Comparison of ENCODE assay signal across 9 mouse cellular contexts in genomic region chr11:43548657-43549435, GRCm38 (mm10). TPM values are rescaled to one million over a fixed set of nuclear protein-coding genes. Genes with fewer than 3 reads are reported as not detected.
DNase-seq lines count a peak whose midpoint lies in the region; ATAC-seq lines count a peak whose summit lies in the region.
"Had no signal": no experiment of that assay in that cellular context is flagged by ENCODE, and none has a peak within 500 bp of the region (broad histone marks: within the 10 kb centered on the region; RNA-seq: fewer than 3 reads in every experiment).

No protein-coding gene starts in this region.

- H3K27ac ChIP-seq in neural tube, embryonic 11.5 days (ENCODE audit: low read depth, low read length), result 0 out of 2 replicates have a peak overlapping the region, but pooled peaks have one; percentile 8
- peak overlapping the region; percentile 97 for H3K27ac ChIP-seq in lung, embryonic 16.5 days (ENCODE audit: low read length)

- no peak overlapping the region for H3K4me3 ChIP-seq in neural tube, embryonic 11.5 days (ENCODE audit: low read depth, low read length)
- no peak overlapping the region for H3K4me3 ChIP-seq in lung, embryonic 16.5 days (ENCODE audit: low read length)

- H3K27me3 ChIP-seq in neural tube, embryonic 11.5 days (ENCODE audit: control insufficient read depth, insufficient read depth, low read length), result no peaks in the 10 kb centered on the region
- no peaks in the 10 kb centered on the region for H3K27me3 ChIP-seq in lung, embryonic 16.5 days (ENCODE audit: control insufficient read depth, insufficient read depth, low read depth, low read length)

- H3K4me2 ChIP-seq in neural tube, embryonic 11.5 days (ENCODE audit: low read depth), result no peak overlapping the region
- peak overlapping the region; percentile 30; the same call in 1 of the 2 replicates for H3K4me2 ChIP-seq in lung, embryonic 16.5 days (ENCODE audit: low read depth, low read length)

- H3K9me3 ChIP-seq in neural tube, embryonic 11.5 days (ENCODE audit: control insufficient read depth, low read length), result no peaks in the 10 kb centered on the region
- H3K9me3 ChIP-seq in lung, embryonic 16.5 days (ENCODE audit: control insufficient read depth, low read length), result no peaks in the 10 kb centered on the region

- peaks cover 5% of the 10 kb centered on the region; the same call in 1 of the 2 replicates for H3K4me1 ChIP-seq in neural tube, embryonic 11.5 days (ENCODE audit: control insufficient read depth, insufficient read depth, low read length)
- H3K4me1 ChIP-seq in lung, embryonic 16.5 days (replicated peaks; ENCODE audit: control insufficient read depth, insufficient read depth, low read length), result peaks cover 44% of the 10 kb centered on the region

- DNase-seq in adrenal gland, postnatal 10 days, result peak; percentile 39
- no peak for DNase-seq in adrenal gland, postnatal 25 days
- DNase-seq in neural tube, embryonic 11.5 days (ENCODE audit: low spot score), result no peak
- no peak for DNase-seq in neural tube, embryonic 10.5 days (ENCODE audit: extremely low spot score, low spot score)
- DNase-seq in frontal cortex, adult 2 months (ENCODE audit: extremely low spot score in 1 of 2, low spot score in 1 of 2), result no peak
- DNase-seq in cerebellum, adult 9-10 months, result no peak
- DNase-seq in layer of hippocampus, adult 11-12 months (ENCODE audit: low spot score), result no peak
- DNase-seq: thymus, postnatal 25 days had no signal

- 87% methylated on average over 12 of the region's 12 CpGs for WGBS in neural tube, embryonic 11.5 days
- 17% methylated on average over 12 of the region's 12 CpGs for WGBS in lung, embryonic 16.5 days

- no peak overlapping the region for H3K9ac ChIP-seq in neural tube, embryonic 11.5 days (ENCODE audit: low read length)
- H3K9ac ChIP-seq in lung, embryonic 16.5 days (ENCODE audit: low read length), result peak overlapping the region; percentile 48

- peaks cover 4% of the 10 kb centered on the region; the same call in 1 of the 2 replicates for H3K36me3 ChIP-seq in neural tube, embryonic 11.5 days (ENCODE audit: control insufficient read depth, insufficient read depth, low read length)
- H3K36me3 ChIP-seq in lung, embryonic 16.5 days (ENCODE audit: control insufficient read depth, insufficient read depth, low read length), result no peaks in the 10 kb centered on the region

- ATAC-seq in neural tube, embryonic 11.5 days (ENCODE audit: insufficient read depth, low FRiP score, low TSS enrichment), result no peak
- peak; percentile 72 for ATAC-seq in lung, embryonic 16.5 days (ENCODE audit: low read depth)

RNA-seq across cellular contexts. Expression of gene Ccnjl, which starts 20.3 kb away (rescaled TPM):
- total RNA-seq in adrenal gland, postnatal 10 days (2021), result 1 to 10 TPM; 8.4 to 9.9 TPM
- total RNA-seq in adrenal gland, postnatal 25 days (2021), result 3.2 and 3.9 TPM in 2 replicates
- 44.0 and 45.2 TPM in 2 replicates for polyA plus RNA-seq in neural tube, embryonic 11.5 days (2014; fragmentation: Nextera tagmentation; extraction: Ambion mirVana)
- polyA plus RNA-seq in lung, embryonic 16.5 days (2015; fragmentation: Nextera tagmentation; extraction: Ambion mirVana), result 19.6 and 20.0 TPM in 2 replicates
- polyA plus RNA-seq in frontal cortex, adult 2 months (2012; rRNA removed), result 1.5 and 2.2 TPM in 2 replicates

RNA-seq across cellular contexts. Expression of gene 4933415A04Rik, which starts 38.0 kb away (rescaled TPM):
- 1 to 10 TPM; 1.8 TPM for total RNA-seq in adrenal gland, postnatal 10 days (2021)
- total RNA-seq in adrenal gland, postnatal 25 days (2021), result 1.0 and 1.1 TPM in 2 replicates
- 10.2 and 12.5 TPM in 2 replicates for polyA plus RNA-seq in neural tube, embryonic 11.5 days (2014; fragmentation: Nextera tagmentation; extraction: Ambion mirVana)
- polyA plus RNA-seq in lung, embryonic 16.5 days (2015; fragmentation: Nextera tagmentation; extraction: Ambion mirVana), result 5.1 and 6.1 TPM in 2 replicates
- 0.32 and 0.59 TPM in 2 replicates for polyA plus RNA-seq in frontal cortex, adult 2 months (2012; rRNA removed)

RNA-seq across cellular contexts. Expression of gene Fabp6, which starts 52.5 kb away (rescaled TPM):
- total RNA-seq in adrenal gland, postnatal 10 days (2021), result not detected
- not detected in 2 replicates for total RNA-seq in adrenal gland, postnatal 25 days (2021)
- polyA plus RNA-seq in neural tube, embryonic 11.5 days (2014; fragmentation: Nextera tagmentation; extraction: Ambion mirVana), result not detected in 2 replicates
- polyA plus RNA-seq in lung, embryonic 16.5 days (2015; fragmentation: Nextera tagmentation; extraction: Ambion mirVana), result 3.2 TPM in 1 of 2 replicates, not detected in the other
- polyA plus RNA-seq in frontal cortex, adult 2 months (2012; rRNA removed), result not detected in 2 replicates
